Mouse (Mus musculus) liver, adult 2 months (tissue): ENCODE results near the gene Cttn.

Source experiments
- CTCF ChIP-seq: fragments of 200-500 bp; IDR thresholded peaks from 2 replicates; pipeline ENCODE4 v1.5.1; 2011; ENCODE audit warnings: low read depth, low read length, control low read depth
- POLR2A ChIP-seq: fragments of 200-500 bp; IDR thresholded peaks from 2 replicates; pipeline ENCODE4 v1.6.1; 2011; ENCODE audit warnings: low read length, control low read depth; ENCODE audit not compliant: insufficient read depth; ENCODE audit errors: extremely low read depth

GRCm38 (mm10) chr7:144415795-144416194, 55.0 kb downstream of the Cttn start:
- TF ChIP-seq POLR2A = no peak
- peak; percentile 39 for TF ChIP-seq CTCF
